Mouse (Mus musculus): ENCODE results near the gene Ankrd44.

DNA sequence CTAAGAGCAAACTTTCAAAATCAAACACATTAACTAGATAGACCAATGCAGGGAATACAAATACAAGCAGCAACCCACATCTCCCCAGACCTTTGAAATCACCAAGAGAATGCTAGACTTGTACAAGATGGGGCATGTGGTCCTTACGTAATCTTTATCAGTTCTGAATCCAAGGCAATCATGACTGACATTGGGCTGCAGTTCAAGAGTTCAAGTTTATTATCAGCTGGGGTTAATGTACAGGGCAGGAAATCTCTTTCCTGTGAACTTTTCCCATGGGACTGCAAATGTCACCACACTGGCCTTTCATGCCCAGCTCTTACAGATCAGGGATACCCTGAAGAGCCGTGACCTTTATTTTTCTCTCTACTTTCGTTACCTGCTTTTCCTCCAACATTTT lies 154.7 kb downstream of the Ankrd44 start:
- no peak for TF ChIP-seq GATA1 (IDR thresholded peaks at IDR 0.05; ENCODE audit: borderline replicate concordance, low read length)
- no peak for TF ChIP-seq FLI1 (IDR thresholded peaks at IDR 0.05; ENCODE audit: low read length)

Data from megakaryocyte, embryonic 14.5 days (primary cell).